Mouse (Mus musculus): ENCODE data around the gene Gm28079.
"Not testable (repeated sequence)": the region's sequence is repeated elsewhere in the genome, so short reads cannot be mapped to it uniquely, and the experiment has no call there.

The Gm28079 gene

GRCm38 (mm10) chrY:70014799-70015198 lies at the start of gene Gm28079:
Gene Gm28079 (minus strand): TSS chrY:70014899.
- in situ Hi-C loops (cut with MseI, MboI), result not testable (repeated sequence)
